Mouse (Mus musculus): Measurements from ENCODE around the gene Dennd2a. TPM values are rescaled to one million over a fixed set of nuclear protein-coding genes. Genes with fewer than 3 reads are reported as not detected.

Gene Dennd2a
- 31.3 and 36.8 TPM in 2 replicates for polyA plus RNA-seq (2012; rRNA removed)

DNA sequence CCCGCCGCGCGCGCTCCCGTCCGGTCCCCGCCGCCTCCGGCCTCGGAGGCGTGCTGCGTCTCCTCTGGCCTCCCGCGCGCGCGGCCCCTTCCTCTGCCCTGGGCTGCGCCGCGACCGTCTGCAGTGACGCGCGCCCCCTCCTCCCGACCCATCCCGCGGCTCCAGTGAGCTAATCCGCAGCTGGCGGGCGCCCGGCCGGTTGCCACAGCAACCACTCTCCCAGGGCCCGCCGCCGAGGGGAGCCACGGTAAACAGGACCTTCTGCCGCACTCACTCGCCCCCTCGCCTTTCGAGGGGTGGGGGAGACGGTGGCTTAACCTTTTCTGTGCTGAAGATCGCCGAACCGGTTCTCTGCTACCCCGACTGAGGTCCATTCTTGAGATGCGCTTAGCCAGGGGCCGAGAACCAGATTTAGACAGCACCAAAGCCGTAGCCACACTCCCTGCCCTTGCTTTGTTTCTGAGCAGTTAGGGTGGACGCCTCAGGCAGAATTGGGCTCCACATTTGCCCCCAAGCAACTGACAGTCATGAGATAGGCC lies at the start of gene Dennd2a:
Gene Dennd2a, minus strand, starts transcription at position 145 of the 539 bp plus-strand sequence.

GRCm38 (mm10) chr6:39592401-39593214 lies 34.9 kb upstream of the Dennd2a start, which contains the start of gene Ndufb2:
Ndufb2 (plus strand) TSS chr6:39592574.

GRCm38 (mm10) chr6:39585517-39585916 lies 27.9 kb upstream of the Dennd2a start, which contains the start of gene Gm42420:
Gm42420 (plus strand) TSS chr6:39585753.

GRCm38 (mm10) chr6:39573791-39574554 lies 16.3 kb upstream of the Dennd2a start, which contains the start of gene Adck2:
Adck2 (plus strand) TSS chr6:39573873.

GRCm38 (mm10) chr6:39419851-39420721 lies 137.6 kb downstream of the Dennd2a start, which contains the start of gene Mkrn1:
Mkrn1 (minus strand) TSS chr6:39420462.

Other genes starting within 250 kb of the Dennd2a start
- gene Slc37a3, start 180.2 kb downstream of the Dennd2a start, polyA plus RNA-seq (2012; rRNA removed), result 21.1 and 22.3 TPM in 2 replicates
- gene Rab19, start 176.7 kb downstream of the Dennd2a start, polyA plus RNA-seq (2012; rRNA removed), result 1.2 and 2.2 TPM in 2 replicates
- 46.2 and 53.5 TPM in 2 replicates for gene Mkrn1, start 137.4 kb downstream of the Dennd2a start, polyA plus RNA-seq (2012; rRNA removed)
- 20.0 and 20.7 TPM in 2 replicates for gene Adck2, start 16.0 kb upstream of the Dennd2a start, polyA plus RNA-seq (2012; rRNA removed)
- gene Gm42420, start 27.9 kb upstream of the Dennd2a start, polyA plus RNA-seq (2012; rRNA removed), result 1.0 and 1.1 TPM in 2 replicates
- 407 and 414 TPM in 2 replicates for gene Ndufb2, start 34.7 kb upstream of the Dennd2a start, polyA plus RNA-seq (2012; rRNA removed)
- gene Braf, start 167.6 kb upstream of the Dennd2a start, polyA plus RNA-seq (2012; rRNA removed), result 5.0 and 10.3 TPM in 2 replicates